Mouse (Mus musculus) intestine, embryonic 16.5 days (tissue): Measurements from ENCODE around the gene Olfr251. TPM values are rescaled to one million over a fixed set of nuclear protein-coding genes. Genes with fewer than 3 reads are reported as not detected.
"Not testable (repeated sequence)": the region's sequence is repeated elsewhere in the genome, so short reads cannot be mapped to it uniquely, and the experiment has no call there.

Source experiments
- ATAC-seq: fragments of 200-750 bp; cut with Nextera tagmentation; 2 replicates; pipeline ENCODE4 v1.8.0; 2017; ENCODE audit warnings: moderate TSS enrichment, moderate library complexity
- H3K27ac ChIP-seq: fragments of 300-500 bp; sonication (generic); 2 replicates; pipeline ENCODE4 v1.5.1; 2014; ENCODE audit warnings: mild to moderate bottlenecking, low read length
- H3K27me3 ChIP-seq: fragments of 300-500 bp; sonication (generic); replicated peaks from 2 replicates; pipeline ENCODE4 v1.6.1; 2014; ENCODE audit warnings: low read length, control low read depth, mixed read lengths; ENCODE audit not compliant: control insufficient read depth, insufficient read depth
- H3K36me3 ChIP-seq: fragments of 300-500 bp; sonication (generic); 2 replicates; pipeline ENCODE4 v1.6.1; 2014; ENCODE audit warnings: low read length, control low read depth; ENCODE audit not compliant: control insufficient read depth, insufficient read depth
- H3K4me1 ChIP-seq: fragments of 300-500 bp; sonication (generic); 2 replicates; pipeline ENCODE4 v1.6.1; 2014; ENCODE audit warnings: low read length, control low read depth, mixed read lengths; ENCODE audit not compliant: control insufficient read depth, insufficient read depth
- H3K4me2 ChIP-seq: fragments of 300-500 bp; sonication (generic); 2 replicates; pipeline ENCODE4 v1.6.1; 2014; ENCODE audit warnings: low read depth, low read length, control low read depth
- H3K4me3 ChIP-seq: fragments of 300-500 bp; sonication (generic); 2 replicates; pipeline ENCODE4 v1.5.1; 2014; ENCODE audit warnings: mild to moderate bottlenecking, low read length
- H3K9ac ChIP-seq: fragments of 300-500 bp; sonication (generic); 2 replicates; pipeline ENCODE4 v1.6.1; 2014; ENCODE audit warnings: low read depth, low read length
- H3K9me3 ChIP-seq: fragments of 300-500 bp; sonication (generic); 2 replicates; pipeline ENCODE4 v1.6.1; 2016; ENCODE audit warnings: low read length, control low read depth; ENCODE audit not compliant: control insufficient read depth
- WGBS: fragments of 180-500 bp; shearing (Covaris S2); extraction: QIAGEN DNeasy Blood & Tissue Kit; methylation state at CpG from one replicate; pipeline ENCODE4 v1.1.7; 2014; 5-methylcytosine and 5-hydroxymethylcytosine counted together
- polyA plus RNA-seq: library from polyadenylated mRNA; unstranded; fragments of >200 nt; fragmentation: Nextera tagmentation; extraction: Ambion mirVana; gene quantifications from 2 replicates; pipeline ENCODE4 v1.2.1, GENCODE M21; 2015

Gene Olfr251
- not detected in 2 replicates for polyA plus RNA-seq

- WGBS = 66% methylated on average over 2 of the region's 2 CpGs
- H3K9ac ChIP-seq = no peak within 1 kb of the TSS
- H3K4me2 ChIP-seq = no peak within 1 kb of the TSS
- no peaks in the 10 kb centered on the region for H3K27me3 ChIP-seq
- no peaks in the 10 kb centered on the region for H3K9me3 ChIP-seq
- no peaks in the 10 kb centered on the region for H3K36me3 ChIP-seq
- ATAC-seq = no peak
- H3K4me1 ChIP-seq = no peaks in the 10 kb centered on the region
- H3K4me3 ChIP-seq = no peak within 1 kb of the TSS
- H3K27ac ChIP-seq = no peak within 1 kb of the TSS
Measured at GRCm38 (mm10) chr9:38376786-38377185, at the start of gene Olfr251. Gene Olfr251, plus strand, starts transcription at chr9:38377086.

DNA sequence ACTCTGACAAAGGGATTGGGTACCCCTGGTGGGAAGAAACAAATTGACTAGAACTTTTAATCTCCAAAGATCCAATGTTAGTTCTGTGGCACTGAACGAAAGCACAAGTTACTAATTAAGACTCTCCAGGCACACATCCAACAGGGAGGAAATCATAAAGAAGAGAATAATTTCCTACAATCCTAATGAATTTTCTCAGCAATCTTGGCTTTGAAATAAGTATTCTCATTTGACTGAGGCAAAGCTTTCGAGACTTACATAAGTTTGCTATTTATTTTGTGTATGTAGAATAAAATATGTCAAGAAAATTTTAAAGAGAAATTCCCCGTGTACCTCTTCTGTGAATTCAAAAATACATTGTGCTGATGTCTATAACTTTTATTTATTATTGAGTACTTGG is 48.1 kb upstream of the Olfr251 start, which contains the start of gene Olfr25:
TSS of gene Olfr25 (plus strand) at position 301 of the 400 bp plus-strand sequence.
- 76% methylated on average over 3 of the region's 3 CpGs for WGBS
- Histone ChIP-seq H3K27me3 (no peaks in the 10 kb centered on the region), H3K9ac (no peak within 1 kb of the TSS), H3K27ac (no peak within 1 kb of the TSS), H3K4me2 (no peak within 1 kb of the TSS), H3K36me3 (no peaks in the 10 kb centered on the region), H3K4me1 (no peaks in the 10 kb centered on the region), H3K9me3 (no peaks in the 10 kb centered on the region), H3K4me3 (no peak within 1 kb of the TSS)
- ATAC-seq = no peak

DNA sequence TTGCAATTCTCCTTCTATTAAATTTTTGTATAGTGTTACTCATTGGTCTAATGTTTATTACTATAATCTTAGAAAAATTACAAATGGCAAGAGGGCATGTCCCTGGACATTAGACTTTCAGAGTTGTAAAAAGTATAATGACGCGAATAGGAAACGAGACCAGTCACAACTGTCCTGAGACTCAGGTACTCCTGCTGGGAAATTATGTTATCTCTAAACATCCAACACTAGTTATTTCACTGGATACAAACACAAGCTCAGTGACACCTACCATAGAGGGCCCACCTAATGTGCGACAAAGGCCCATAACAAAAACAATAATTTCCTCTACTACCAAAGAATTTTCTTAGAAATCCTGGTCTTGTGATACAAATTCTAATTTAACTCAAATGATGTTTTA is 28.8 kb upstream of the Olfr251 start, which contains the start of gene Olfr898:
TSS of gene Olfr898 (plus strand) at position 301 of the 400 bp plus-strand sequence.
- WGBS = 94% methylated on average over 4 of the region's 4 CpGs
- no peak for ATAC-seq
- Histone ChIP-seq H3K9ac (no peak within 1 kb of the TSS), H3K27me3 (no peaks in the 10 kb centered on the region), H3K4me1 (no peaks in the 10 kb centered on the region), H3K27ac (no peak within 1 kb of the TSS), H3K4me2 (no peak within 1 kb of the TSS), H3K4me3 (no peak within 1 kb of the TSS), H3K36me3 (no peaks in the 10 kb centered on the region), H3K9me3 (no peaks in the 10 kb centered on the region)

DNA sequence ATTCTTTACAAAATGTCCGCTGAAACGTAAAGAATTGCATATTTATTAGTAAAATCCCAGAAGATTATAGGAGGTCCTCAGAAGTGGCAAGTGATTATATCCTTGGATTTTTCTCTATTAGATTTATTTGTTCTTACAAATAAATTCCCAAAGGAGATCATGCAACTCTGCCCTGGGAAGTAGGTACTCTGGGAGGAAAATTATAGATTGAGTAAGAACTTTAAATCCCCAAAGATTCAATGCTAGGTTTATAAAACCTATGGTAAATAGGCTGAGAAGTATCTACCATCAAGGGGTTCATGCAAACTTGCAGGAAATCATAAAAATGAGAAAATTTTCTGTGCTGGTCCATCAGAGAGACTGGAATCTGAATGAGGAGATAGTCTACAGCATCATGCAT is 10.3 kb upstream of the Olfr251 start, which contains the start of gene Olfr250:
TSS of gene Olfr250 (plus strand) at position 301 of the 400 bp plus-strand sequence.
- H3K27ac ChIP-seq = no peak within 1 kb of the TSS
- 94% methylated on average over 2 of the region's 2 CpGs for WGBS

DNA sequence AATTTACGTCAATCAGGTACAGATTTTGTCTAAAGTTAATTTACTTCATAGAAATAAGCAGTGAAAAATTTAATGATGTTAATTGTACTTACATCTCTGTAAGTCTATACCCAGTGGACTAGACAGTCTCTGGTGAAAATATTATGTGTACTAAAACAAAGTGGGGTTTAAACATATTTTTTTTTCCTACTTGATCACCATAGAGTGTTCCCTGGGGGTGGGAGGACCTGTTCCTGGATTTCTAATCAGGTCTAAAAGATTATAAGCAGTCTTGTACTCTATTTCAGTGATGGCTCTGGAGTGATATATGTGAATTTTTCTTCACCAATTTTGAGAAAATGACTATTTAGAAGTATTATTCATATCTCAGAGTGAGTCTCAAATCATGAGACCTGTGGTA is 24.5 kb downstream of the Olfr251 start, which contains the start of gene Olfr147:
TSS of gene Olfr147 (plus strand) at position 301 of the 400 bp plus-strand sequence.
- ATAC-seq = no peak
- no peaks in the 10 kb centered on the region for H3K27me3 ChIP-seq
- 77% methylated on average over 1 of the region's 1 CpGs for WGBS
- H3K9ac ChIP-seq = no peak within 1 kb of the TSS
- H3K4me2 ChIP-seq = no peak within 1 kb of the TSS
- no peaks in the 10 kb centered on the region for H3K4me1 ChIP-seq
- no peaks in the 10 kb centered on the region for H3K9me3 ChIP-seq
- H3K36me3 ChIP-seq = no peaks in the 10 kb centered on the region
- H3K4me3 ChIP-seq = no peak within 1 kb of the TSS
- H3K27ac ChIP-seq = no peak within 1 kb of the TSS

More for the DNA sequence above, 10.3 kb upstream of the Olfr251 start, which contains the start of gene Olfr250:
- Histone ChIP-seq H3K4me2 (no peak within 1 kb of the TSS), H3K27me3 (no peaks in the 10 kb centered on the region), H3K4me3 (no peak within 1 kb of the TSS), H3K9me3 (no peaks in the 10 kb centered on the region), H3K9ac (no peak within 1 kb of the TSS), H3K4me1 (no peaks in the 10 kb centered on the region), H3K36me3 (no peaks in the 10 kb centered on the region)
- no peak for ATAC-seq

DNA sequence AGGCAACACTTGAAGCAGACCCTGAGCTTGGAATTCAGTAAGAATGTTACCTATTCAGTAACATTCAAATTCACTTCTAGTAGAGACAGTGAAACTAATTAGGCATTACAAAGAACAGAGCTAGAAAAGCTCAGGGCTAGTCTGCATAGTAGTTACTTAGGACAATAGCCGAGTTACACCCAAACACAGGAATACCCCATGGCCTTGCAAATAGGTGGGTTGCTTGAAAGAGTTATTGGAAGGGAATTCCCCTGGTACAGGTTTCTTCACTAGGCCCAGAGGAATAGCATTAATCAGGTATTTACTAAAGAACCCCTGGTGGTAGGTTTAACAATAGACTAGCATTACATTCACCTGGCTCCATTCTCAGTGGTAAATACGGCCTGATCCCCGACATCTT is 30.6 kb downstream of the Olfr251 start:
- not testable (repeated sequence) for H3K4me2 ChIP-seq, H3K27me3 ChIP-seq, H3K27ac ChIP-seq, H3K9me3 ChIP-seq, H3K4me1 ChIP-seq, H3K36me3 ChIP-seq, H3K9ac ChIP-seq, H3K4me3 ChIP-seq, ATAC-seq
- WGBS = 93% methylated on average over 3 of the region's 3 CpGs

- WGBS = 85% methylated on average over 14 of the region's 14 CpGs
- not testable (repeated sequence) for H3K9me3 ChIP-seq, H3K9ac ChIP-seq, H3K4me3 ChIP-seq, H3K4me2 ChIP-seq, H3K27ac ChIP-seq, H3K4me1 ChIP-seq, H3K27me3 ChIP-seq, ATAC-seq, H3K36me3 ChIP-seq
Measured at GRCm38 (mm10) chr9:38413502-38413901, 36.6 kb downstream of the Olfr251 start.

- Histone ChIP-seq H3K36me3 (no peaks in the 10 kb centered on the region), H3K27me3 (no peaks in the 10 kb centered on the region), H3K27ac (no peak overlapping the region), H3K9ac (no peak overlapping the region), H3K4me2 (no peak overlapping the region), H3K4me3 (no peak overlapping the region), H3K9me3 (no peaks in the 10 kb centered on the region), H3K4me1 (no peaks in the 10 kb centered on the region)
- ATAC-seq = no peak
Measured at GRCm38 (mm10) chr9:38423801-38424200, 46.9 kb downstream of the Olfr251 start.

DNA sequence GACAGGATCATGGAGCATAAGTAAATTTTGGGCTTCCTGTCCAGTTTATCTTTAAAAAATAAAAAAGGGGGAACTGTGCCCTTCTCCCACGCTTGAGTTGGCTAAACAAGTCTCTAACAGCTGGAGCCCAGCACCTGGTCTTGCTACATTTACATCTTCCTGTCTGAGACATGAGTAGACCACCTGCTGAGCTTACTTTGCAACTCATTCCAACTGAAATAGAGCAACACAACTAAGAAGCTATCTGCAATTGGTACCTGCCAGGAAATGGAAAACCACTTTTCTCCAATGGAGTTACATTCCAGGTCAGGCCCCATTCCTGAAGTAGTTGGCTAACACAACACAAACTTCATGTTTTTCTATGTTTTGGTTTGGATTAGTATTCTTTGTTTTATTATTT is 50.1 kb downstream of the Olfr251 start:
- Histone ChIP-seq H3K27me3 (no peaks in the 10 kb centered on the region), H3K4me2 (no peak overlapping the region), H3K9ac (no peak overlapping the region), H3K9me3 (no peaks in the 10 kb centered on the region), H3K4me3 (no peak overlapping the region), H3K27ac (no peak overlapping the region), H3K36me3 (no peaks in the 10 kb centered on the region), H3K4me1 (no peaks in the 10 kb centered on the region)
- ATAC-seq = no peak
- 36% methylated on average over 1 of the region's 1 CpGs for WGBS

- Histone ChIP-seq H3K4me1 (no peaks in the 10 kb centered on the region), H3K27me3 (no peaks in the 10 kb centered on the region), H3K27ac (no peak within 1 kb of the TSS), H3K9ac (no peak within 1 kb of the TSS), H3K4me3 (no peak within 1 kb of the TSS), H3K4me2 (no peak within 1 kb of the TSS), H3K9me3 (no peaks in the 10 kb centered on the region), H3K36me3 (no peaks in the 10 kb centered on the region)
- WGBS = 87% methylated on average over 1 of the region's 1 CpGs
- no peak for ATAC-seq
Measured at GRCm38 (mm10) chr9:38429155-38429554, 52.3 kb downstream of the Olfr251 start, which contains the start of gene Olfr901. Gene Olfr901, plus strand, starts transcription at chr9:38429455.
